Mouse (Mus musculus) liver, postnatal 0 days (tissue): Measurements from ENCODE around the gene Il23a. TPM values are rescaled to one million over a fixed set of nuclear protein-coding genes. Genes with fewer than 3 reads are reported as not detected.

Experiments used
- ATAC-seq: fragments of 200-750 bp; cut with Nextera tagmentation; 2 replicates; pipeline ENCODE4 v1.8.0; 2017; ENCODE audit warnings: mild to moderate bottlenecking, moderate library complexity
- DNase-seq: peaks from one replicate; pipeline ENCODE4 v3.0.0-alpha.2; 2016
- H3K27ac ChIP-seq: fragments of 300-500 bp; sonication (generic); 2 replicates; pipeline ENCODE4 v1.5.1; 2014; ENCODE audit warnings: antibody characterized with exemption, moderate library complexity, mild to moderate bottlenecking, low read depth
- H3K27me3 ChIP-seq: fragments of 300-500 bp; sonication (generic); 2 replicates; pipeline ENCODE4 v1.6.1; 2014; ENCODE audit warnings: low read length, control low read depth, mixed read lengths; ENCODE audit not compliant: insufficient read depth
- H3K36me3 ChIP-seq: fragments of 300-500 bp; sonication (generic); replicated peaks from 2 replicates; pipeline ENCODE4 v1.6.1; 2014; ENCODE audit warnings: mild to moderate bottlenecking, control low read depth, low read length, moderate library complexity, mixed read lengths; ENCODE audit not compliant: insufficient read depth
- H3K4me1 ChIP-seq: fragments of 300-500 bp; sonication (generic); 2 replicates; pipeline ENCODE4 v1.6.1; 2014; ENCODE audit warnings: antibody characterized with exemption, mild to moderate bottlenecking, control low read depth; ENCODE audit not compliant: insufficient read depth
- H3K4me2 ChIP-seq: fragments of 300-500 bp; sonication (generic); 2 replicates; pipeline ENCODE4 v1.6.1; 2014; ENCODE audit warnings: low read depth, mild to moderate bottlenecking, low read length, moderate library complexity, mixed read lengths
- H3K4me3 ChIP-seq: fragments of 300-500 bp; sonication (generic); 2 replicates; pipeline ENCODE4 v1.5.1; 2014; ENCODE audit warnings: low read depth, low read length
- H3K9ac ChIP-seq: fragments of 300-500 bp; sonication (generic); replicated peaks from 2 replicates; pipeline ENCODE4 v1.6.1; 2014; ENCODE audit warnings: mild to moderate bottlenecking, moderate library complexity
- H3K9me3 ChIP-seq: fragments of 300-500 bp; sonication (generic); 2 replicates; pipeline ENCODE4 v1.6.1; 2016; ENCODE audit warnings: mild to moderate bottlenecking, control low read depth, low read length, mixed read lengths
- CTCF ChIP-seq: sonication (generic); IDR thresholded peaks from 2 replicates; pipeline ENCODE4 v1.5.1; 2016; ENCODE audit warnings: antibody characterized with exemption, low read depth
- EP300 ChIP-seq: IDR thresholded peaks from 2 replicates; pipeline ENCODE4 v1.6.1; 2016; ENCODE audit warnings: antibody characterized with exemption, low read depth, mild to moderate bottlenecking
- whole genome bisulfite sequencing: fragments of 180-500 bp; shearing (Covaris S2); extraction: QIAGEN DNeasy Blood & Tissue Kit; methylation state at CpG from one replicate; pipeline ENCODE4 v1.1.7; 2014; ENCODE audit not compliant: insufficient replicate concordance; 5-methylcytosine and 5-hydroxymethylcytosine counted together
- polyA plus RNA-seq: library from polyadenylated mRNA; unstranded; fragments of >200 nt; fragmentation: Nextera tagmentation; extraction: Ambion mirVana; gene quantifications from 2 replicates; pipeline ENCODE4 v1.2.1, GENCODE M21; 2015

Gene Il23a
- polyA plus RNA-seq, 1 experiment from 2014 or later, result not detected

DNA sequence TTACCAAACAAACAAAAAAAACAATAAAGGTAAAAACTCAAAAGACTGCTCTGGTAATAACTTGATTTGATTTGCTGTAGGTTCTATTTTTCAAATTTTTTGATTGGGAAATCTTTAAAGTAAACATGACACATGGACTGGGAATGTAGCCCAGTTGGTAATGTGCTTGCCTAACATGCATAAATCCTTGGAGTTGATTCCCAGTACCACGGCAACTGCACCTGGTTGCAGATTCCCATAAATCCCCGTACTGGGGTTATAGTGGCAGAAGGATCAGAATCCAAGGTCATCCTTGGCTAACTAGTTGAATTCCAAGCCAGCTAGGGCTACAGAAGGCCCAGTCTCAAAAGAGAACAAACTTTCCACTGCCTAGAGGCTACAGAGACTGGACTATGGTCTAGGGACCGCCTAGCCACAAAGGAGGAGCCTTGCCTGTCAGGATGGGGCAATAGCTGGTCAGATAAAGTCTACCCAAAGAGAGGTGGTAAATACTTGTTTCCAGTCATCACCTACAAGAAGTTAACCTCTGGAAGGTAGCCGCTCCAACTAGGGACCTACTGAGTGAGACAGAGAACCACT is 44.8 kb downstream of the Il23a start, which contains the start of gene Apon:
Gene Apon, plus strand, starts transcription at position 420 of the 579 bp plus-strand sequence.
- peak within 1 kb of the TSS; percentile 34; the same call in 1 of the 2 replicates for H3K4me2 ChIP-seq
- H3K4me1 ChIP-seq, result peaks cover under 1% of the 10 kb centered on the region; the same call in 1 of the 2 replicates
- H3K36me3 ChIP-seq, result peaks cover 36% of the 10 kb centered on the region
- no peak within 1 kb of the TSS for H3K4me3 ChIP-seq
- WGBS, result 69% methylated on average over 4 of the region's 4 CpGs
- H3K27me3 ChIP-seq, result no peaks in the 10 kb centered on the region
- H3K9ac ChIP-seq, result no peak within 1 kb of the TSS
- ATAC-seq (peak; percentile 90), DNase-seq (peak; percentile 53)
- peak within 1 kb of the TSS; percentile 80 for H3K27ac ChIP-seq
- H3K9me3 ChIP-seq, result no peaks in the 10 kb centered on the region
- TF ChIP-seq CTCF (no peak), EP300 (peak; percentile 57)

DNA sequence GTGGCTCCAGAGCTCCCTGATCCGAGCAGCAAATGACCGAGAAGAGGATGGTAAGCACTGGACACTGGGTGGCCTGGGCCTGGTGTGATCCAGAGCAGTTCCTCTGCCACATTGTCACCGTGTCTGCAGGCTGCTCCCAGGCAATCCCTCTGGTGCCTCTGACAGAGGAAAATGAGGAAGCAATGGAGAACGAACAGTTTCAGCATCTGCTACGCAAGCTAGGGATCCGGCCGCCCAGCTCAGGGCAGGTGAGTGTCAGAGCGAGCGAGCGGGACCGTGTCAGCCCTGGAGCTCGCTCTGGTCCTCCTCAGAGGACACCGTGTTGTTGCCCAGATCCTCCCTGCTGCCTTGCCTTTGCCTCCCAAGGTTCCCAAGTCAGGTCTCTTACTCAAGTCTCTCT is 48.0 kb downstream of the Il23a start:
- 85% methylated on average over 13 of the region's 13 CpGs for WGBS
- DNase-seq, result no peak
- Histone ChIP-seq H3K4me3 (no peak overlapping the region), H3K27ac (no peak overlapping the region), H3K9ac (no peak overlapping the region), H3K9me3 (no peaks in the 10 kb centered on the region), H3K36me3 (peaks cover 62% of the 10 kb centered on the region), H3K4me1 (no peaks in the 10 kb centered on the region), H3K27me3 (no peaks in the 10 kb centered on the region), H3K4me2 (no peak overlapping the region)
- no peak for TF ChIP-seq EP300
- TF ChIP-seq CTCF, result no peak
- no peak for ATAC-seq

DNA sequence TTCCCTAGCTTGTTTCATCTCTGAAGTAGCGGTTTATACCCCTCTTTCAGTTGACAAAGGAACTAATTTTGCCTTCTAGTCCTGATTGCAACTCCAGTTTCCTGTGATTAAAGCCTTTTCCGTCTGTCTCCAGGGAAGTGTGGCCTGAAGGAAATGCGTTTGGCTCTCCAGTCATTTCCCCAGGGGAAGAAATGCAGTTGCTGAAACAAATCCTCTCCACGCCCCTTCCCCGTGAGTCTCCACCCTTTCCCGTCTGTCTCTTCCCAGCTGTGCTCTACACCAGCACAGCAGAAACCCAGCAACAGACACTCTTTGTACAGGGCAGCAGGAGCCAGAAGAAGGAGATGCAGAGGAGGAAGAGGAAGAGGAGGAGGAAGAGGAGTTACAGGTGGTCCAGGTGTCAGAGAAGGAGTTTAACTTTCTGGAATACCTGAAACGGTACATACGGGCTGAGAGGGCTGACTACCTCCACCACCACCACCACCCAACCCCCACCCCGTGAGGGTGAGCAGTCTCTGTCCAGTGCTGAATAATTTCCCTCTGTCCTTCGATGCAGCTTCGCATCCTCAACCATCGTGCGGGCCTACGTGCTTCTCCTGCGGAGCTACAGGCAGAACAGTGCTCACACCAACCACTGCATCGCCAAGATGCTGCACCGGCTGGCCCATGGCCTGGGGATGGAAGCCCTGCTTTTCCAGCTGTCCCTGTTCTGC is 51.4 kb downstream of the Il23a start:
- Histone ChIP-seq H3K27me3 (no peaks in the 10 kb centered on the region), H3K27ac (no peak overlapping the region), H3K4me2 (no peak overlapping the region), H3K9ac (no peak overlapping the region), H3K36me3 (peaks cover 81% of the 10 kb centered on the region), H3K9me3 (no peaks in the 10 kb centered on the region), H3K4me3 (no peak overlapping the region), H3K4me1 (no peaks in the 10 kb centered on the region)
- TF ChIP-seq EP300 (no peak), CTCF (no peak)
- WGBS, result 82% methylated on average over 17 of the region's 17 CpGs
- ATAC-seq (peak; percentile 40; the same call in 1 of the 2 replicates), DNase-seq (no peak)

Other genes with a start within 250 kb of the Il23a start
- gene Ptges3, start 239.8 kb downstream of the Il23a start, polyA plus RNA-seq, result 193 and 194 TPM in 2 replicates
- gene Atp5b, start 215.5 kb downstream of the Il23a start, polyA plus RNA-seq, result 1,808 and 1,865 TPM in 2 replicates
- gene Baz2a, start 207.2 kb downstream of the Il23a start, polyA plus RNA-seq, result 4.3 and 5.4 TPM in 2 replicates
- 4.5 TPM in 2 replicates for gene Rbms2, start 118.5 kb downstream of the Il23a start, polyA plus RNA-seq
- 48.8 and 67.3 TPM in 2 replicates for gene Gls2, start 104.3 kb downstream of the Il23a start, polyA plus RNA-seq
- 54.0 and 61.1 TPM in 2 replicates for gene Spryd4, start 86.9 kb downstream of the Il23a start, polyA plus RNA-seq
- gene Mip, start 72.9 kb downstream of the Il23a start, polyA plus RNA-seq, result not detected in 2 replicates
- 15.1 and 18.5 TPM in 2 replicates for gene Timeless, start 66.7 kb downstream of the Il23a start, polyA plus RNA-seq
- 41.8 and 42.4 TPM in 2 replicates for gene Apon, start 44.7 kb downstream of the Il23a start, polyA plus RNA-seq
- 1,289 and 1,338 TPM in 2 replicates for gene Apof, start 30.1 kb downstream of the Il23a start, polyA plus RNA-seq
- 11.3 and 12.1 TPM in 2 replicates for gene Stat2, start 28.2 kb downstream of the Il23a start, polyA plus RNA-seq
- gene Pan2, start 4.6 kb upstream of the Il23a start, polyA plus RNA-seq, result 9.2 and 10.2 TPM in 2 replicates
- 110 and 121 TPM in 2 replicates for gene Cnpy2, start 23.7 kb upstream of the Il23a start, polyA plus RNA-seq
- gene Cs, start 39.0 kb upstream of the Il23a start, polyA plus RNA-seq, result 45.3 and 51.4 TPM in 2 replicates
- 8.5 and 11.2 TPM in 2 replicates for gene Coq10a, start 70.2 kb upstream of the Il23a start, polyA plus RNA-seq
- 2.0 and 2.7 TPM in 2 replicates for gene Ankrd52, start 78.4 kb upstream of the Il23a start, polyA plus RNA-seq
- gene Slc39a5, start 102.5 kb upstream of the Il23a start, polyA plus RNA-seq, result 59.0 and 64.1 TPM in 2 replicates
- 33.7 and 33.8 TPM in 2 replicates for gene Nabp2, start 112.7 kb upstream of the Il23a start, polyA plus RNA-seq
- gene Rnf41, start 112.9 kb upstream of the Il23a start, polyA plus RNA-seq, result 7.2 and 7.3 TPM in 2 replicates
- 13.4 and 14.7 TPM in 2 replicates for gene Smarcc2, start 160.5 kb upstream of the Il23a start, polyA plus RNA-seq
- gene Myl6, start 195.4 kb upstream of the Il23a start, polyA plus RNA-seq, result 437 and 442 TPM in 2 replicates
- 1.5 and 1.7 TPM in 2 replicates for gene Myl6b, start 199.9 kb upstream of the Il23a start, polyA plus RNA-seq
- 6.6 and 7.6 TPM in 2 replicates for gene Esyt1, start 227.1 kb upstream of the Il23a start, polyA plus RNA-seq
- 5.0 and 5.4 TPM in 2 replicates for gene Zc3h10, start 249.0 kb upstream of the Il23a start, polyA plus RNA-seq